Mouse (Mus musculus) cortical plate, adult 2 months (tissue): ENCODE data around the gene Rpp21. TPM values are rescaled to one million over a fixed set of nuclear protein-coding genes. Genes with fewer than 3 reads are reported as not detected.

ENCODE experiments used
- H3K27ac ChIP-seq: fragments of 200-500 bp; 2 replicates; pipeline ENCODE4 v1.5.1; 2012; ENCODE audit warnings: low read length, control low read depth, inconsistent platforms; ENCODE audit not compliant: insufficient read depth
- H3K4me1 ChIP-seq: fragments of 200-500 bp; 2 replicates; pipeline ENCODE4 v1.6.1; 2011; ENCODE audit warnings: low read length; ENCODE audit not compliant: control insufficient read depth, insufficient read depth
- H3K4me3 ChIP-seq: fragments of 200-500 bp; 2 replicates; pipeline ENCODE4 v1.5.1; 2011; ENCODE audit warnings: mild to moderate bottlenecking, low read length, control low read depth; ENCODE audit not compliant: insufficient read depth
- CTCF ChIP-seq: fragments of 200-500 bp; IDR thresholded peaks from 2 replicates; pipeline ENCODE4 v1.5.1; 2011; ENCODE audit warnings: mild to moderate bottlenecking, control low read depth, low read length; ENCODE audit not compliant: insufficient read depth; ENCODE audit errors: extremely low read depth
- POLR2A ChIP-seq: fragments of 200-500 bp; IDR thresholded peaks from 2 replicates; pipeline ENCODE4 v1.6.1; 2011; ENCODE audit warnings: mild to moderate bottlenecking, low read length, control low read depth; ENCODE audit not compliant: insufficient read depth; ENCODE audit errors: extremely low read depth
- polyA plus RNA-seq: library from polyadenylated mRNA; depleted of rRNA; stranded (reverse); fragments of >200 nt; gene quantifications from 2 replicates; pipeline ENCODE4 v1.2.3, GENCODE M21; 2012; rRNA removed

Gene Rpp21
- 59.3 and 60.0 TPM in 2 replicates for polyA plus RNA-seq

DNA sequence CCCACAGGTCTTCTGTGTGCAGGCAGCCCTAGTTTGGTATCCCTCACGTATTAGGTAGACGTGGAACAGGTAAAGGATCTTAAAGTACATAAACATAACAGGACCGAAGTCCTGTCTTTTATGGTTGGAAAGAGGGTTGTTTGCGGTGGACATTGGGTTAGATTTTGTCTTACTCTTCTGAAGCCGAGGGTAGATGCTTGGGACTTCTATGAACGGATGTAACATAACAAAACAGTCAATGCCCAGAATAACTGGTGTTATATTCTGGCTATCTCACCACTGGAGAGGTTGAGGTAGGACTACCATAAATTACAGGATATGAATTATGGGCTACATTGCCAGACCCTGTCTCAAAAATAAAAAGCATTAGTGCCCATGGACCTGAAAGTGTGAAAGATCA is at the start of gene Rpp21:
Gene Rpp21 (minus strand): TSS at position 101 of the 400 bp plus-strand sequence.
- TF ChIP-seq POLR2A, result no peak
- TF ChIP-seq CTCF, result no peak
- H3K27ac ChIP-seq, result peak within 1 kb of the TSS; percentile 66
- H3K4me1 ChIP-seq, result no peaks in the 10 kb centered on the region; the same call in 1 of the 2 replicates
- peak within 1 kb of the TSS; percentile 84 for H3K4me3 ChIP-seq

DNA sequence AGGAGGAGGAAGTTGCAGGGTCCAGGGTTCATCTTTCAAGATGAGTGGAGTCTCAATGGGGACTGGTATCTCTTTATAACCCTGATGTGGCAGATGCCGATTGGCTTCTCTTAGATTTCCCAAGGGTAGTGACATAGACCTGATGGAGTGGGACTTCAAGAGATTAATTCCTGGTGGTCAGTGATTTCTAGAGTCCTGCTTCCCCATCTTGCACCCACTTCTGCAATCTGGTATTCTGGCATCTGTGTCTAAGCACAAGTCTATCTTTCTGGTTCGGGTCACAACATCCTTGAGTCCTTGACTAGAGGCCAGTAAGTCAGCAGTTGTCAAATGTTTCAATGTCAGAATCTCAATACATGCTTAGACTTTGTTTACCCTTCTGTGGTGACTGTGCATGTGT is 28.5 kb upstream of the Rpp21 start, which contains the start of gene H2-M10.2:
Gene H2-M10.2 (minus strand): TSS at position 101 of the 400 bp plus-strand sequence.
- Histone ChIP-seq H3K27ac (no peak within 1 kb of the TSS), H3K4me1 (no peaks in the 10 kb centered on the region), H3K4me3 (no peak within 1 kb of the TSS)
- TF ChIP-seq CTCF, result no peak
- no peak for TF ChIP-seq POLR2A

DNA sequence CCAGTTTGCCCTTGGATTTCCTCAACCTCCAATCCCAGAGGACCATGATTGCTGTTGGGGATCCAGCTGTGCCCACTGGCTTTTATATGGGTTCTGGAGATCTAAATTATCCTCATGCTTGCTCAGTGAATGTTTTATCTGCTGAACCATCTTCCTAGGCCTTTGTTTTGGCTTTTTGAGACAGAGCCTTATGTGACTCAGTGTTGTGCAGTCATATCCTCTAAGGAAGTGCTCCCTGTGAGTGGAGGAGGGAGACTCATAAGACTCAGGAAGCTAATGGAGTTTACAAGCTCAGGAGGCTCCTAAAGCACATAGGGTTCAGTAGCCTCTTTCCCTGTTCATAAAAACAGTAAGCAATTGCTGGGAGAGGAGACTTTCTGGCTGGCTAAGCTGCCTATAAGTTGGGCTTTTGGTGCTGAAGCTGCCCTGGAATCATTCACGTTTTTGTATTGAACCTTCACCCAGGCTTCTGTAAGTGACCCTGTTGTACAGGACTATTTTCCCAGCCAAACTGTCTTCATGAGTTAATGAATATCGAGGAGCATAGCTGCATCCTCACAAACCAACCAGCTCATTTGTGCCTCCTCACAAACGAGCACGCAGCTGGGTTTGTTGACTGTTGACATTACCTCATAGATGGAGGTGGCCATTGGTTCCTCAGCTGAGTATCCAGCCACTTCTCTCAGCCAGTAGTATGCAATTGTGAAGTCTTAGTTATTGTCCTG is 23.8 kb upstream of the Rpp21 start:
- TF ChIP-seq POLR2A (no peak), CTCF (no peak)

DNA sequence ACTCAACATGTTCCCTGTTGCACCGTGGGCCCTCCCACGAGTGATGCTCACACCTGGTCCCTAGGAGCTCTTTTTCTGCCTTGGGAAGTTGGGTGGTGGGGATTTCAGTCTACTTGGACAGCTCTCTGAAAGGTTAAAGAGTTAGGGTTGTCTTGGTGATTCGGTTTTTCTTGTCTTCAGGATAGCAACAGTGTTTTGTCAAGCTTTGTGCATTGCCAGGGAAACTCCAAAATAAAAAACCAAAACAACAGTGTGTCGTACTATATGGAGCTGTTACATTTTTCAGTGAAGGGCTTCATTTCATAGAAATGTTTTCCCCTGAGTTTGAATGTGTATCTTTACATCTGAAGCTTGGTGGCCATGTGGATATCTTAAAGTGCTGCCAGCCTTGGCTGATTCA is 16.9 kb upstream of the Rpp21 start:
- H3K27ac ChIP-seq, result no peak overlapping the region
- TF ChIP-seq POLR2A (no peak), CTCF (no peak)
- H3K4me3 ChIP-seq, result no peak overlapping the region
- peaks cover 8% of the 10 kb centered on the region for H3K4me1 ChIP-seq

More for the DNA sequence above, 23.8 kb upstream of the Rpp21 start:
- no peak overlapping the region for H3K4me3 ChIP-seq
- H3K4me1 ChIP-seq, result no peaks in the 10 kb centered on the region
- H3K27ac ChIP-seq, result no peak overlapping the region

DNA sequence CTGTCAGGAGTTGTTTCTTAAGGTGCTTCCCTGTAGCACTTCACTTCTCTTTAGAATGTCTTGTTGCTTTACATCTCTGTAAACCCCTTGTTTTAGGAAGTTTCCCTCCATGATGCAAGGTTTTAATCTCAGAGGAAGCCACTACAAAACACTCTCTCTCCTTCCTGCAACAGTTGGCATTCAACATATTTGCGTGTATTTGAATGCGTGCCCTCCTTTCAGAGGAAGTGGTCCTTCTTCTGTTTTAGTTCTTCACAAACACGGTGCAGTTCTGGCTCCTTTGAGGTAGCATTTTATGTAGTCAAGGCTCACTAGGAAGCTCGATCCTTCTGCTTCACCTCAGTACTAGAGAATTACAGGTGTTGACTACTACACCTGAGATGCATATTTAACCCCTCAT is 15.9 kb upstream of the Rpp21 start:
- peaks cover 8% of the 10 kb centered on the region for H3K4me1 ChIP-seq
- TF ChIP-seq CTCF, result no peak
- no peak for TF ChIP-seq POLR2A
- peak overlapping the region; percentile 86; the same call in 1 of the 2 replicates for H3K4me3 ChIP-seq
- no peak overlapping the region for H3K27ac ChIP-seq

DNA sequence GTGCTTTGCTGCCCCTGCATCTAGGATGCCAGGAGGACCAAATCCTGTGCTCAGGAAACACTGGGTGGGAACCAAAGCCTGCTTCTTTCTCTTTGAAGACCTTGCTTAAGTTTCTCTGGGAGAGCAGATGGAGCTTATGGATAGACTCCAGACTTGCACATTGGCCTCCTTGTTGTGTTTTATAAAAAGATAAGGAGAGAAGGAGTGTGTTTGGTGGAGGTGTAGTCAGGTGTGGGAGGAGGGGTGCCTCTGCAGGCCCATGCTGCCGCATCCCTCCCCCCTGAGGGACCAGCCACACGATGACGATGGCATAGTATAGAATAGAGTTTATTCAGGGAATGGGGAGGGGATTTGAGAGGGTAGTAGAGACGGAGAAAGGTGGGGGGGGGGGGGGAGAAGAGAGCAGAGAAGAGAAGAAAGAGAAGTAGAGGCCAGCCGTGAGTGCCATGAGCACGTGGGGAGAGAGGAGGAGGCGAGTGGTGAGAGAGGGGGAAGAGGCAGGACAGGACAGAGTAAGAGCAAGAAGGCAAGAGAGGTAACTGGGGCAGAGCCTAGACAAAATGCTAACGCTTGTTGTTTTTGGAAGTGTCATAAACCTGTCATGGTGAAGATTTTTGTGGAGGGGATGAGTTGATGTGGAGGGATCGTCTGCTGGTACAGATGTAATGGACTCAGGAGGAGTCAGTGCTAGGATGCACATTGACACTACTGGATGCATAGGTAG is 14.9 kb upstream of the Rpp21 start:
- no peak for TF ChIP-seq POLR2A
- TF ChIP-seq CTCF, result no peak
- peak overlapping the region; percentile 86 for H3K4me3 ChIP-seq
- no peak overlapping the region for H3K27ac ChIP-seq
- H3K4me1 ChIP-seq, result peaks cover 8% of the 10 kb centered on the region

DNA sequence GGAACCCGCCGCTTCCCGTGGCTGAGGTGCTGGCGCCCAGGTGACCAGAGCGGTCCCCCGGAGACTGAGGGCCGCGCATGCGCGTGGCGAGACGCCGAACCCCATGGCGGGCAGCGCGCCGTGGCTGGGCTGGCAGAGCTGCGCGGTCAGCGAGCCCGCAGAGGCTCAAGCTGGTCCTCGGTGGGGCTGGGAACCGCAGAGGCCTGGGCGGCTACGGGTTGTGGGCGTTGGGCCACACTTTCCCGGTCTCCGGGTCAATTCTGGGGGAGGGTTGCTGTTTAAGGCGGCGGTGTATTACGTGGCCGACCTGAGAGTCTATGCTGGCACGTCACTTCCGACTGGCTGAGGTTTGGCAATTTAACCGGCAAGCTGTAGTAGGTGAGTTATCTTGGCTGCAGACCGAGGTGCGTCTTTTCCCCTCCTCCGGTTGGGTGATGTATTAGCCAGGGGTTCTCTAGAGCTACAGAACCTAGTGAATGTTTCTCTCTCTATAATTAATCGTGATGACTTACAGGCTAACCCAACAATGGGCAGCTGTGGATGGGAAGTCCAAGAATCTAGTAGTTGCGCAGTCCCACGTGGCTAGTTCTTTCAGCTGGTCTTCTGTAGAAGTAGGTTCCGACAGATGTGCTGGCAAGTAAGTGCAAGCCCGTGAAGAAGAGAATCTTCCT is 13.9 kb upstream of the Rpp21 start, which contains the start of gene Trim39:
Gene Trim39 (minus strand): TSS at position 662 of the 671 bp plus-strand sequence.
- H3K27ac ChIP-seq, result peak within 1 kb of the TSS; percentile 93
- TF ChIP-seq CTCF (no peak), POLR2A (no peak)
- H3K4me1 ChIP-seq, result peaks cover 8% of the 10 kb centered on the region
- H3K4me3 ChIP-seq, result peak within 1 kb of the TSS; percentile 86

DNA sequence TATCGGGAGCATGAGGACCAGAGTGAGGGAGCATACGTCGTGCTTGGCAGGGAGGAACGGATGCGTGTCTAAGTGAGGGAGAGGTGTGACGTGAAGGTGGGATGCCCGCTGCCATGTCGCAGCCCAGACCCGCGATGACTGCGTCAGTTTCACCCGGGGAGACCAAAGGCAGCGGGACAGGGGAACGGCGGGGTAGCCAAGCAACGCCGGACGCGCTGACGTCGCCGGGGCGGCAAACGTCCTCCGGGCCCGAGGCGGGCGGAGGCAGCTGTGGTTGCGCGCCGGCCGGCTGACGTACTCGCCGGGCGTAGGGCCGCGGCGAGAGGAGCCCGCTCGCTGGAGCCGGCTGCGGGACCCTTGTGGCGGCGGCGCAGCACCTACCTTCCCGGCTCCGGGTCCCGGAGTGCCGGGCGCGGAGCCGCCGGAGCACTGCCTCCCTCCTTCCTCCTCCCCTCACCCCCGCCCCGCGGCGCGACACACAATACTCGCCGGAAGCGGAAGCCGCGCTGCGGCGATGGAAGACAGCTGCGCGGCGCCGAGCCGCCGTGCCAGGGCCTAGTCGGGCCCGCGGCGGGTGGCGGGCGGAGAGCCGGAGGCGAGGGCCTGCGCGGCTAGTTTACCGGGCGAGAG is 13.2 kb upstream of the Rpp21 start:
- Histone ChIP-seq H3K4me3 (peak overlapping the region; percentile 86), H3K27ac (peak overlapping the region; percentile 93), H3K4me1 (peaks cover 8% of the 10 kb centered on the region)
- TF ChIP-seq POLR2A (peak; percentile 74), CTCF (no peak)

DNA sequence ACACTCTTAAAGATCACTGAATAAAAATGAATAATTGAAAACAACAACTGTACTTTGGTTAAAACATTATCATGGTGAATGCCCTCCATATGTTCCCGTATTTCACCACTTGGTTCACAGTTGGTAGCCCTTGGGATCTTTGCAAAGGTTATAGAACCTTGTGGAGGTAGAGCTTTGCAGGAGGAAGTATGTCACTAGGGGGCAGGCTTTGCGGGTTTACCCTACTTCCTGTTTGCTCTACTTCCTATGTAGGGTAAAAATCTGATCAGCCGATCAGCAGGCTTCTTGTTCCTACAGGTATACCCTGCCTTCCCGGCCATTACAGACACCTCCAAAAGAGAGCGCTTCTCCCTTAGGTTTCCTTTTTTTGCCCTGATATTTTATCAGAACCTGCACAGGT is 8.0 kb upstream of the Rpp21 start:
- no peak overlapping the region for H3K27ac ChIP-seq
- H3K4me3 ChIP-seq, result no peak overlapping the region
- H3K4me1 ChIP-seq, result no peaks in the 10 kb centered on the region
- TF ChIP-seq CTCF, result no peak
- no peak for TF ChIP-seq POLR2A
